Mouse (Mus musculus) spleen, postnatal 14 days (tissue): Measurements from ENCODE around the gene Nmur1.

Experiments used
- DNase-seq, 2 experiments: peaks; one replicate each; pipeline ENCODE4 v3.0.0; 2021 to 2022; ENCODE audit warnings: low spot score in 2 of 2

Nmur1 gene

GRCm38 (mm10) chr1:86409476-86409875 lies 16.6 kb downstream of the Nmur1 start:
- DNase-seq, result no peak

GRCm38 (mm10) chr1:86408515-86408914 lies 17.5 kb downstream of the Nmur1 start:
- no peak for DNase-seq

- DNase-seq, result no peak
Measured at GRCm38 (mm10) chr1:86406914-86407313, 19.1 kb downstream of the Nmur1 start.

GRCm38 (mm10) chr1:86406313-86406712 lies 19.7 kb downstream of the Nmur1 start:
- no peak for DNase-seq

GRCm38 (mm10) chr1:86404834-86405233 lies 21.2 kb downstream of the Nmur1 start:
- DNase-seq, result peak in 1 of 2 experiments; percentile 31

GRCm38 (mm10) chr1:86400096-86400754 lies 25.8 kb downstream of the Nmur1 start:
- no peak for DNase-seq

GRCm38 (mm10) chr1:86399322-86399721 lies 26.7 kb downstream of the Nmur1 start:
- no peak for DNase-seq

- DNase-seq, result no peak
Measured at GRCm38 (mm10) chr1:86398222-86398621, 27.8 kb downstream of the Nmur1 start.

GRCm38 (mm10) chr1:86397621-86398020 lies 28.4 kb downstream of the Nmur1 start:
- DNase-seq, result no peak

GRCm38 (mm10) chr1:86395897-86396296 lies 30.1 kb downstream of the Nmur1 start:
- no peak for DNase-seq

- no peak for DNase-seq
Measured at GRCm38 (mm10) chr1:86394246-86394645, 31.8 kb downstream of the Nmur1 start.

- DNase-seq, result no peak
Measured at GRCm38 (mm10) chr1:86393219-86393618, 32.8 kb downstream of the Nmur1 start.

GRCm38 (mm10) chr1:86391425-86391824 lies 34.6 kb downstream of the Nmur1 start:
- DNase-seq, result no peak

GRCm38 (mm10) chr1:86389230-86389629 lies 36.8 kb downstream of the Nmur1 start:
- DNase-seq, result peak; percentile 44 to 73

- DNase-seq, result peak; percentile 20 to 48
Measured at GRCm38 (mm10) chr1:86381027-86381426, 45.0 kb downstream of the Nmur1 start.

- no peak for DNase-seq
Measured at GRCm38 (mm10) chr1:86379161-86379569, 46.9 kb downstream of the Nmur1 start.

GRCm38 (mm10) chr1:86378662-86379061 lies 47.4 kb downstream of the Nmur1 start:
- no peak for DNase-seq

GRCm38 (mm10) chr1:86376354-86376753 lies 49.7 kb downstream of the Nmur1 start:
- DNase-seq, result no peak

- DNase-seq, result peak in 1 of 2 experiments; percentile 44
Measured at GRCm38 (mm10) chr1:86371997-86372396, 54.0 kb downstream of the Nmur1 start.

GRCm38 (mm10) chr1:86368086-86368485 lies 57.9 kb downstream of the Nmur1 start:
- no peak for DNase-seq

- DNase-seq, result no peak
Measured at GRCm38 (mm10) chr1:86363671-86364070, 62.4 kb downstream of the Nmur1 start.

GRCm38 (mm10) chr1:86361852-86362615 lies 64.0 kb downstream of the Nmur1 start:
- DNase-seq, result no peak

GRCm38 (mm10) chr1:86360441-86360840 lies 65.6 kb downstream of the Nmur1 start:
- DNase-seq, result no peak
